Mouse (Mus musculus) stomach, embryonic 14.5 days (tissue): ENCODE measurements around the gene Rabgap1l. TPM values are rescaled to one million over a fixed set of nuclear protein-coding genes. Genes with fewer than 3 reads are reported as not detected.

Experiments used
- ATAC-seq: fragments of 200-750 bp; cut with Nextera tagmentation; 2 replicates; pipeline ENCODE4 v1.8.0; 2017; ENCODE audit warnings: low read depth, moderate TSS enrichment; ENCODE audit not compliant: insufficient number of reproducible peaks, insufficient read depth, low FRiP score
- H3K27ac ChIP-seq: fragments of 300-500 bp; sonication (generic); 2 replicates; pipeline ENCODE4 v1.5.1; 2014; ENCODE audit warnings: mild to moderate bottlenecking, low read length, moderate library complexity, mixed read lengths
- H3K27me3 ChIP-seq: fragments of 300-500 bp; sonication (generic); 2 replicates; pipeline ENCODE4 v1.6.1; 2014; ENCODE audit warnings: low read length, control low read depth, mixed read lengths; ENCODE audit not compliant: control insufficient read depth, insufficient read depth
- H3K36me3 ChIP-seq: fragments of 300-500 bp; sonication (generic); 2 replicates; pipeline ENCODE4 v1.6.1; 2014; ENCODE audit warnings: mild to moderate bottlenecking, control low read depth, low read length, moderate library complexity, mixed read lengths; ENCODE audit not compliant: control insufficient read depth, insufficient read depth
- H3K4me1 ChIP-seq: fragments of 300-500 bp; sonication (generic); 2 replicates; pipeline ENCODE4 v1.6.1; 2014; ENCODE audit warnings: low read length, control low read depth, mixed read lengths; ENCODE audit not compliant: control insufficient read depth, insufficient read depth
- H3K4me2 ChIP-seq: fragments of 300-500 bp; sonication (generic); replicated peaks from 2 replicates; pipeline ENCODE4 v1.6.1; 2014; ENCODE audit warnings: low read depth, low read length, control low read depth
- H3K4me3 ChIP-seq: fragments of 300-500 bp; sonication (generic); 2 replicates; pipeline ENCODE4 v1.5.1; 2014; ENCODE audit warnings: low read depth, low read length, control low read depth
- H3K9ac ChIP-seq: fragments of 300-500 bp; sonication (generic); replicated peaks from 2 replicates; pipeline ENCODE4 v1.6.1; 2014; ENCODE audit warnings: low read depth, mild to moderate bottlenecking, control low read depth, low read length, moderate library complexity, mixed read lengths
- H3K9me3 ChIP-seq: fragments of 300-500 bp; sonication (generic); 2 replicates; pipeline ENCODE4 v1.6.1; 2016; ENCODE audit warnings: low read depth, low read length, control low read depth; ENCODE audit not compliant: control insufficient read depth
- WGBS: fragments of 180-500 bp; shearing (Covaris S2); extraction: QIAGEN DNeasy Blood & Tissue Kit; methylation state at CpG from one replicate; pipeline ENCODE4 v1.1.7; 2014; 5-methylcytosine and 5-hydroxymethylcytosine counted together
- polyA plus RNA-seq: library from polyadenylated mRNA; unstranded; fragments of >200 nt; fragmentation: Nextera tagmentation; extraction: Ambion mirVana; gene quantifications from 2 replicates; pipeline ENCODE4 v1.2.1, GENCODE M21; 2014

The Rabgap1l gene
- polyA plus RNA-seq, 1 experiment from 2014 or later, result 26.7 TPM

- no peaks in the 10 kb centered on the region for H3K9me3 ChIP-seq
- no peaks in the 10 kb centered on the region for H3K4me1 ChIP-seq
- 88% methylated on average over 3 of the region's 3 CpGs for whole genome bisulfite sequencing
- H3K36me3 ChIP-seq, result no peaks in the 10 kb centered on the region
- H3K4me2 ChIP-seq, result no peak overlapping the region
- no peak overlapping the region for H3K4me3 ChIP-seq
- H3K9ac ChIP-seq, result no peak overlapping the region
- ATAC-seq, result no peak
- H3K27ac ChIP-seq, result no peak overlapping the region
- no peaks in the 10 kb centered on the region for H3K27me3 ChIP-seq
These were observed 495.3 kb downstream of the Rabgap1l start for GRCm38 (mm10) chr1:160297701-160298100.

DNA sequence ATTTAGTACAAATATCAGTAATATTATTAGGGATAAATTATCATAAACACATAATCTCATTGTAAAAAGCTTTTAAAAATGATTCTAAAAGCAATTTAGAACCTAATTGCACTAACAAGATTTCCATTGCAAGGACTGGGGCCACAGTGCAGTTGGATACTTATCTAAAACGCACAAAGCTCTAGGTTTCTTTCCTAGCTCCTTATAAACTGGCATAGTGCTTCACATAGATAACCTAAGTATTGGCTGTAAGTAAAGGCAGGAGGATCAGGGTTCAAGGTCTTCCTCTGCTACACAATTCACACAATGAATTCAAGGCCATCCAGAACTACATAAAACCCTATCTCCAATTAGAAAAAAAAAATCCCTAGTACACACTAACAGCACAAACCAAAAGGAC is 497.7 kb downstream of the Rabgap1l start:
- H3K36me3 ChIP-seq, result no peaks in the 10 kb centered on the region
- ATAC-seq, result no peak
- H3K4me3 ChIP-seq, result no peak overlapping the region
- no peak overlapping the region for H3K9ac ChIP-seq
- no peaks in the 10 kb centered on the region for H3K9me3 ChIP-seq
- H3K27ac ChIP-seq, result no peak overlapping the region
- 81% methylated on average over 1 of the region's 1 CpGs for WGBS
- no peak overlapping the region for H3K4me2 ChIP-seq
- no peaks in the 10 kb centered on the region for H3K4me1 ChIP-seq
- H3K27me3 ChIP-seq, result no peaks in the 10 kb centered on the region

GRCm38 (mm10) chr1:160293488-160293887 is 499.5 kb downstream of the Rabgap1l start:
- H3K9ac ChIP-seq, result no peak overlapping the region
- no peak overlapping the region for H3K4me2 ChIP-seq
- H3K9me3 ChIP-seq, result no peaks in the 10 kb centered on the region
- 76% methylated on average over 3 of the region's 3 CpGs for WGBS
- no peak for ATAC-seq
- no peaks in the 10 kb centered on the region for H3K36me3 ChIP-seq
- no peak overlapping the region for H3K4me3 ChIP-seq
- no peaks in the 10 kb centered on the region for H3K27me3 ChIP-seq
- no peak overlapping the region for H3K27ac ChIP-seq
- no peaks in the 10 kb centered on the region for H3K4me1 ChIP-seq

- Histone ChIP-seq H3K9me3 (no peaks in the 10 kb centered on the region), H3K4me1 (no peaks in the 10 kb centered on the region), H3K27ac (no peak overlapping the region), H3K9ac (no peak overlapping the region), H3K4me2 (no peak overlapping the region), H3K36me3 (no peaks in the 10 kb centered on the region), H3K4me3 (no peak overlapping the region), H3K27me3 (no peaks in the 10 kb centered on the region)
- ATAC-seq, result no peak
- WGBS, result 86% methylated on average over 2 of the region's 2 CpGs
These were observed 501.0 kb downstream of the Rabgap1l start for GRCm38 (mm10) chr1:160292058-160292457.

DNA sequence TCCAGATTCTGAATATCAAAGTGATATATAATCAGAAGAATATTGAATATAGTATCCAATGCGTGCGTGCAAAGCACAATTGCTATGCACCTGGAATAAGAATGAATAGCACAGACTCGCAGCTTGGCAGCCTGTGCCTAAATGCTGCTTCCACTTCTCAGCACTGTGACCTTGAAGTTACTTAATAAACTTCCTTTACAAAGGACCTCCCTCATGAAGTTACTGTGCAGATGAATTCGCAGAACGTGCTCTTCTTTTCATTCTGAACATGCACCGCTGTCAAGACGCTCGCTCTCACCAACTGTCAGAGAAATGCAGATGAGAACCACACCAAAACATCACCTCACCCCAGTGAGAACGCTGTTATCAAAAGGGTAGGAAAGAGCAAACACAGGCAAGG is 502.8 kb downstream of the Rabgap1l start:
- Histone ChIP-seq H3K4me3 (no peak overlapping the region), H3K27ac (no peak overlapping the region), H3K27me3 (no peaks in the 10 kb centered on the region), H3K4me2 (no peak overlapping the region), H3K4me1 (no peaks in the 10 kb centered on the region), H3K9ac (no peak overlapping the region), H3K9me3 (no peaks in the 10 kb centered on the region), H3K36me3 (no peaks in the 10 kb centered on the region)
- 57% methylated on average over 9 of the region's 9 CpGs for WGBS
- ATAC-seq, result no peak

DNA sequence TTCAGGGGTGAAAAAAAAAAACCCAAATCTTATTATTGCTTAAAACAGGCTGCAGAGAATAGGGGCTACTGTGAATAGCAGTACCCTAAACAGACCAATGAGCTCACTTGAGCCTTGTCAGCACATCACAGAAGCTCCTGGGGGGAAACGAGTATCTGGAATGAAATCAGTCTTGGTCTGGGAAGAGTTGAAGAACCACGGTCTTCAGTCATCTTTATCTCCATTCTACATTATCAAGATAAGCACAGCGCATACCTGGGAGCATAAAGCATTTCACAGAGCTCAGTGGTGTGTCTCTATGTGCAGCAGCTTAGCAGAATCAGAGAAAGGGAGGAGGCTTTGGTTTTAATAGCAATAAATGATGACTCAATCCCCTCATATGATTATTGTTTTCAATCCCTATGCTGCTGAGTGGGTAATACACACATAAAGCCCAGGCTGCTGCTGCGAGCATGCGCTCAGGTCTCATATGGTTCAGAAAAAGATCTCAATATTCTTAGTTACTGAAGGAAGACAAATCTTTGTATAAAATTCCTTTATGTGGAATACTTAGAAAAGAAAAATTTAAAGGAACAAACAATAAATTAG is 505.9 kb downstream of the Rabgap1l start:
- 45% methylated on average over 5 of the region's 5 CpGs for WGBS
- Histone ChIP-seq H3K4me2 (no peak overlapping the region), H3K27ac (no peak overlapping the region), H3K36me3 (no peaks in the 10 kb centered on the region), H3K27me3 (no peaks in the 10 kb centered on the region), H3K4me1 (no peaks in the 10 kb centered on the region), H3K4me3 (no peak overlapping the region), H3K9ac (no peak overlapping the region), H3K9me3 (no peaks in the 10 kb centered on the region)
- ATAC-seq, result no peak

DNA sequence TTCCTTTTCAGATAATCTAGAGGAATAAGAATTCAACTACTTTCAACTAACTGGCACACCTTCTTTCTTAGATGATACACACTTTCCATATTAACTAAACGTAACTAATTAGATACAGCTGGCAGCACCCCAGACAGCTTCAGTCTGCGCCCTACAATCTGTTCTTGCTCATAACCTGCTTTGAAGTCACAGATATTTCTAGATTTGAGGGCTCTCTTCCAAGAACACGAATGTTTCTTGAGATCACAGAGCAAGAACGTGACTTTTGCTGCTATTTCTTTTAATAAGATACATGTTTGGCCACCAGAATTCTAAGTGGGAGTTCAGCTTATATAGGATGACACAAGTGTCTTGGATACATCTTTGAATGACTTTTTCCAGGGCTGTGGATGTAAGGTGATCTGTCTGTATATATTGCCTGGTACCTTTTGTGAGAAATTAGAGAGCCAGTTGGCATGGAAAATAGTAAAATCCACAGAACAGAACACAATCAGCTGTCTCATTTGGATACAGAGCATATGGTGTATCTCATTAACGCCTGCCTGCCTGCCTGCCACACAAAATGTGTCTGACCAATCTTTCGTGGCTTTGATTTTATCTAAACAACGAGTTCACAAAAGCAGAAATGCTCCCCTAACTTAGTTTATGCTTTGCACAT is 506.5 kb downstream of the Rabgap1l start:
- H3K27ac ChIP-seq, result no peak overlapping the region
- H3K4me1 ChIP-seq, result no peaks in the 10 kb centered on the region
- no peak overlapping the region for H3K4me2 ChIP-seq
- no peaks in the 10 kb centered on the region for H3K27me3 ChIP-seq
- ATAC-seq, result no peak
- no peaks in the 10 kb centered on the region for H3K36me3 ChIP-seq
- 54% methylated on average over 7 of the region's 7 CpGs for WGBS
- H3K4me3 ChIP-seq, result no peak overlapping the region
- no peaks in the 10 kb centered on the region for H3K9me3 ChIP-seq
- no peak overlapping the region for H3K9ac ChIP-seq

- H3K27me3 ChIP-seq, result no peaks in the 10 kb centered on the region
- H3K4me1 ChIP-seq, result 0 out of 2 replicates have a peak, but pooled peaks cover 6% of the 10 kb centered on the region
- 74% methylated on average over 4 of the region's 4 CpGs for WGBS
- no peaks in the 10 kb centered on the region for H3K36me3 ChIP-seq
- H3K9me3 ChIP-seq, result no peaks in the 10 kb centered on the region
- no peak overlapping the region for H3K4me2 ChIP-seq
- no peak overlapping the region for H3K27ac ChIP-seq
- H3K4me3 ChIP-seq, result no peak overlapping the region
- no peak overlapping the region for H3K9ac ChIP-seq
- ATAC-seq, result no peak
These were observed 508.8 kb downstream of the Rabgap1l start for GRCm38 (mm10) chr1:160284241-160284640.
